Mouse (Mus musculus): Measurements from ENCODE around the gene Gclm. TPM values are rescaled to one million over a fixed set of nuclear protein-coding genes. Genes with fewer than 3 reads are reported as not detected.
"Not testable (repeated sequence)": the region's sequence is repeated elsewhere in the genome, so short reads cannot be mapped to it uniquely, and the experiment has no call there.

Gclm gene
- polyA plus RNA-seq, 1 experiment from 2014 or later, result 53.6 TPM

DNA sequence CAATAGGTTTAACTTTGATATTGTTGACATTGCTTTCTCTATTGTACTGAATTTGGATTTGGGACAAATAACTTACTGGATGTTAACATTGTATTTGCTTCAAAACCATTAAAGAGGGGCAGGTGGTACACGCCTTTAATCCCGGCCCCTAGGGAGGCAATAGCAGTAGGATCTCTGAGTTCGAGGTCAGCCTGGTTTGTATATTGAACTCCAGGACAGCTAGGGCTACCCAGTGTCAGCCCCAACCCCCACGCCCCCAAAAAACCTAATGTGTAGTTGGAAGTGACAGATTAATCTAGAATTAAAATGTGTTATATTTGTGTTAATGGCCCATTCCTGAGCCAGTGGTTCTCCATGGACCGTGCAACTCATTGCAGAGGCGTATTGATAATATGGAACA is 1.0 kb downstream of the Gclm start:
- 30% methylated on average over 6 of the region's 6 CpGs for WGBS
- H3K9me3 ChIP-seq (ENCODE audit: control insufficient read depth, low read length), result no peaks in the 10 kb centered on the region

DNA sequence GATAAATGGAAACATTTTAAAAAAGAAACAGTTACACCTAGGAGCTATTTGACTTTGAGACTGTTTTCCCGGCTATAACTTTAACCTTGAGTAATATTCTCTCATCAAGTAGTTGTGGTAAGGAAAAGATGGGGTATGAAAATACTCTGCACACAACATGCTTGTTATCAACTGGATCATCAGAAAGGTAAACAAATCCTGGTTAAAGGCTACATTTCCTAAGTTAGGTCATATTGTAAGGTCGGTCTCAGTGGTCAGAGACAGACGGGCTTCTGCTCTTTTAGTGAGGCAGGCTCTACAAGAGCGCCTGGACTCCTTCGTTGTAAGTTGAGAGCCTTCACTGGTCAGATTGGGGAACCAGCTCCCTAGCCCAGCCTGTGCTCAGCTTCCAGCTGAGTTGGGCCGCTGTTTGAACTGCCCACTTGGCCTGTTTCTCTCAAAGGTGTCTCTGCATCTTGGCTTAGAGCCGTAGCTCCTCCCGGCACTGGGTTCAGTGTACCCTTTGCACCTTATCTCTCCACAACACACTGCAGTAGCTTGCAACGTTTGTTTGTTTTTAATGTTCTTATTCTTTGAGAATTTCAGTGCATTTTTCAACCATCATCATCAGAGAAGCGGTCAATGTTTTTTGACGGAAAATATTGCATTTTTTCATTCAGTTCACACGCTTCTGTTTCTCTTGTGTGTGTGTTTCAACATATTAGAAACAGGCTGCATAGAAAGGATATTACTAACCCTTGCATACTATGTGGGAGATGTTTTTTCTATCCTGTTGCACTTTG is 1.8 kb downstream of the Gclm start:
- H3K4me1 ChIP-seq (replicated peaks; ENCODE audit: control insufficient read depth, insufficient read depth, low read length), result peaks cover 2% of the 10 kb centered on the region; the same call in 1 of the 2 replicates
- DNase-seq (ENCODE audit: low spot score) (no peak), ATAC-seq (ENCODE audit: low FRiP score) (no peak)
- H3K27ac ChIP-seq (ENCODE audit: low read depth, low read length), result no peak overlapping the region
- H3K9me3 ChIP-seq (ENCODE audit: control insufficient read depth, low read length), result no peaks in the 10 kb centered on the region
- H3K36me3 ChIP-seq (ENCODE audit: control insufficient read depth, insufficient read depth, low read length), result no peaks in the 10 kb centered on the region
- 68% methylated on average over 12 of the region's 12 CpGs for WGBS
- no peaks in the 10 kb centered on the region for H3K27me3 ChIP-seq (ENCODE audit: control insufficient read depth, insufficient read depth, low read length)
- no peak overlapping the region for H3K9ac ChIP-seq (ENCODE audit: low read depth, low read length)
- H3K4me2 ChIP-seq (replicated peaks; ENCODE audit: low read depth, low read length), result peak overlapping the region; percentile 12; the same call in 1 of the 2 replicates
- H3K4me3 ChIP-seq (ENCODE audit: low read depth, low read length), result no peak overlapping the region

More for the DNA sequence above, 1.0 kb downstream of the Gclm start:
- DNase-seq (ENCODE audit: low spot score) (no peak), ATAC-seq (ENCODE audit: low FRiP score) (no peak)
- H3K4me1 ChIP-seq (replicated peaks; ENCODE audit: control insufficient read depth, insufficient read depth, low read length), result peaks cover 2% of the 10 kb centered on the region; the same call in 1 of the 2 replicates
- peak overlapping the region; percentile 84 for H3K4me3 ChIP-seq (ENCODE audit: low read depth, low read length)
- no peaks in the 10 kb centered on the region for H3K36me3 ChIP-seq (ENCODE audit: control insufficient read depth, insufficient read depth, low read length)
- no peaks in the 10 kb centered on the region for H3K27me3 ChIP-seq (ENCODE audit: control insufficient read depth, insufficient read depth, low read length)
- no peak overlapping the region for H3K27ac ChIP-seq (ENCODE audit: low read depth, low read length)
- no peak overlapping the region; the same call in 1 of the 2 replicates for H3K9ac ChIP-seq (ENCODE audit: low read depth, low read length)
- H3K4me2 ChIP-seq (replicated peaks; ENCODE audit: low read depth, low read length), result peak overlapping the region; percentile 77

GRCm38 (mm10) chr3:122247768-122248100 is 2.4 kb downstream of the Gclm start:
- 96% methylated on average over 2 of the region's 2 CpGs for WGBS
- Histone ChIP-seq H3K4me3 (ENCODE audit: low read depth, low read length) (no peak overlapping the region), H3K9ac (ENCODE audit: low read depth, low read length) (no peak overlapping the region), H3K27ac (ENCODE audit: low read depth, low read length) (no peak overlapping the region), H3K4me1 (replicated peaks; ENCODE audit: control insufficient read depth, insufficient read depth, low read length) (peaks cover 2% of the 10 kb centered on the region; the same call in 1 of the 2 replicates), H3K36me3 (ENCODE audit: control insufficient read depth, insufficient read depth, low read length) (no peaks in the 10 kb centered on the region), H3K27me3 (ENCODE audit: control insufficient read depth, insufficient read depth, low read length) (no peaks in the 10 kb centered on the region), H3K9me3 (ENCODE audit: control insufficient read depth, low read length) (no peaks in the 10 kb centered on the region), H3K4me2 (replicated peaks; ENCODE audit: low read depth, low read length) (no peak overlapping the region)
- ATAC-seq (ENCODE audit: low FRiP score) (no peak), DNase-seq (ENCODE audit: low spot score) (no peak)

DNA sequence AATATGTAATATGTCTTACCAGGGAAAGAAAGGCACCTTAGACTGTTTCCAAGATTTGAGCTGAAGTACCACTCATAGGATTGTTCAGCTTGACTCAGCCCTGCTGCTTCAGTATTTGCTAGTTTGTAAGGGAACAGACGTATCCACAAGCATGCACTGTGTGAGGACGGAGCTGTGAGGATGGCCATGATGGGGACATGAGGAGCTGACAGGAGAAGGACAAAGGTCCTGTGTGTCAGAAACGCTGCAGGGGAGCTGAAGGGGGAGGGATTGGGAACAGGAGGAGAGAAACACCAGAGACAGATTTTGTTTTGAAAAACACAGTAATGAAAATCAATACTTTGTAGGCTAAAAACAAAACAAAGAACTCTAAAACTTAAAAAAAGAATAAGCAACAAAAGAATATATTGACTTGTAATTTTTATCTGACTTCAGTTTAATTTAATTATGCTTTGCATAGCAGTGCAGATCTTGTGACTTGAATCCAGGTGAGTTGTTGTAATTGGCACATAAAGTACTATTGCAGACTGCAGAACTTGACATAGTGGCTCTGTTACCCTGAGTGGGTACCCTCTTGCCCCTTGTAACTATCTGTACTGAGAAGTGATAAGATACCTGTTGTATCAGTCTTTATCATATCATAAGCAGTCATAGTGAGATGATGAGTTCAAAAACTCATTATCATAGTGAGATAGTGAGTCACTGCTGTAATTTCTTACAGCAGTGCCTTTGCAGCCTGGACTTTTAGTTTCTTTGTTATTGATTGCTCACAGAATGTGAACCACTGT is 7.3 kb downstream of the Gclm start:
- Histone ChIP-seq H3K4me3 (ENCODE audit: low read depth, low read length) (no peak overlapping the region), H3K36me3 (ENCODE audit: control insufficient read depth, insufficient read depth, low read length) (no peaks in the 10 kb centered on the region), H3K4me1 (replicated peaks; ENCODE audit: control insufficient read depth, insufficient read depth, low read length) (no peaks in the 10 kb centered on the region), H3K9me3 (ENCODE audit: control insufficient read depth, low read length) (no peaks in the 10 kb centered on the region), H3K27me3 (ENCODE audit: control insufficient read depth, insufficient read depth, low read length) (no peaks in the 10 kb centered on the region), H3K4me2 (replicated peaks; ENCODE audit: low read depth, low read length) (no peak overlapping the region), H3K27ac (ENCODE audit: low read depth, low read length) (no peak overlapping the region), H3K9ac (ENCODE audit: low read depth, low read length) (no peak overlapping the region)
- DNase-seq (ENCODE audit: low spot score) (no peak), ATAC-seq (ENCODE audit: low FRiP score) (no peak)
- 40% methylated on average over 3 of the region's 3 CpGs for WGBS

- not testable (repeated sequence) for H3K27me3 ChIP-seq (ENCODE audit: control insufficient read depth, insufficient read depth, low read length); H3K36me3 ChIP-seq (ENCODE audit: control insufficient read depth, insufficient read depth, low read length); ATAC-seq (ENCODE audit: low FRiP score); H3K27ac ChIP-seq (ENCODE audit: low read depth, low read length); H3K4me3 ChIP-seq (ENCODE audit: low read depth, low read length); H3K9ac ChIP-seq (ENCODE audit: low read depth, low read length); H3K9me3 ChIP-seq (ENCODE audit: control insufficient read depth, low read length); H3K4me2 ChIP-seq (replicated peaks; ENCODE audit: low read depth, low read length); H3K4me1 ChIP-seq (replicated peaks; ENCODE audit: control insufficient read depth, insufficient read depth, low read length); DNase-seq (ENCODE audit: low spot score)
- 91% methylated on average over 7 of the region's 7 CpGs for WGBS
Observed at GRCm38 (mm10) chr3:122254050-122254449, 8.7 kb downstream of the Gclm start.

- H3K27ac ChIP-seq (ENCODE audit: low read depth, low read length), result no peak overlapping the region
- H3K9ac ChIP-seq (ENCODE audit: low read depth, low read length), result no peak overlapping the region
- WGBS, result 74% methylated on average over 5 of the region's 5 CpGs
- no peaks in the 10 kb centered on the region for H3K27me3 ChIP-seq (ENCODE audit: control insufficient read depth, insufficient read depth, low read length)
- DNase-seq (ENCODE audit: low spot score) (no peak), ATAC-seq (ENCODE audit: low FRiP score) (no peak)
- H3K4me3 ChIP-seq (ENCODE audit: low read depth, low read length), result no peak overlapping the region
- H3K4me2 ChIP-seq (replicated peaks; ENCODE audit: low read depth, low read length), result no peak overlapping the region
- H3K9me3 ChIP-seq (ENCODE audit: control insufficient read depth, low read length), result no peaks in the 10 kb centered on the region
- H3K36me3 ChIP-seq (ENCODE audit: control insufficient read depth, insufficient read depth, low read length), result no peaks in the 10 kb centered on the region
- no peaks in the 10 kb centered on the region for H3K4me1 ChIP-seq (replicated peaks; ENCODE audit: control insufficient read depth, insufficient read depth, low read length)
Observed at GRCm38 (mm10) chr3:122269986-122270385, 24.6 kb downstream of the Gclm start.

DNA sequence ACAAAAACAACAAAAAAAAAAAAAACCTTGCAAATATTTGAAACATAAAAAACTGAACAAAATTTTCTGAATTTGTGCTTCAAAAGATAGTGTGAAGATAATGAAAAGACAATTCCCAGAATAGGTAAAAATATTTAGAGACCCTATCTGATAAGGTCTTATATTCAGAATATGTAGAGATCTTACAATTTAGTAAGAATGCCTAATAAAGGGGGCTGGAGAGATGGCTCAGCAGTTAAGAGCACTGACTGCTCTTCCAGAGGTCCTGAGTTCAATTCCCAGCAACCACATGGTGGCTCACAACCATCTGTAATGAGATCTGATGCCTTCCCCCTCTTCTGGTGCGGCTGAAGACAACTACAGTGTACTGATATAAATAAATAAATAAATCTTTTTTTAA is 27.2 kb downstream of the Gclm start:
- H3K27ac ChIP-seq (ENCODE audit: low read depth, low read length); ATAC-seq (ENCODE audit: low FRiP score); H3K4me3 ChIP-seq (ENCODE audit: low read depth, low read length); H3K36me3 ChIP-seq (ENCODE audit: control insufficient read depth, insufficient read depth, low read length); H3K4me1 ChIP-seq (replicated peaks; ENCODE audit: control insufficient read depth, insufficient read depth, low read length); H3K9me3 ChIP-seq (ENCODE audit: control insufficient read depth, low read length); DNase-seq (ENCODE audit: low spot score); H3K4me2 ChIP-seq (replicated peaks; ENCODE audit: low read depth, low read length); H3K9ac ChIP-seq (ENCODE audit: low read depth, low read length); H3K27me3 ChIP-seq (ENCODE audit: control insufficient read depth, insufficient read depth, low read length): not testable (repeated sequence)
- WGBS, result 91% methylated on average over 1 of the region's 1 CpGs

- ATAC-seq (ENCODE audit: low FRiP score) (no peak; the same call in 1 of the 2 replicates), DNase-seq (ENCODE audit: low spot score) (peak; percentile 31)
- Histone ChIP-seq H3K9ac (ENCODE audit: low read depth, low read length) (no peak overlapping the region; the same call in 1 of the 2 replicates), H3K9me3 (ENCODE audit: control insufficient read depth, low read length) (no peaks in the 10 kb centered on the region), H3K27me3 (ENCODE audit: control insufficient read depth, insufficient read depth, low read length) (no peaks in the 10 kb centered on the region), H3K36me3 (ENCODE audit: control insufficient read depth, insufficient read depth, low read length) (no peaks in the 10 kb centered on the region), H3K4me3 (ENCODE audit: low read depth, low read length) (peak overlapping the region; percentile 91), H3K4me1 (replicated peaks; ENCODE audit: control insufficient read depth, insufficient read depth, low read length) (peaks cover 5% of the 10 kb centered on the region), H3K27ac (ENCODE audit: low read depth, low read length) (no peak overlapping the region), H3K4me2 (replicated peaks; ENCODE audit: low read depth, low read length) (peak overlapping the region; percentile 19)
- WGBS, result 11% methylated on average over 19 of the region's 20 CpGs
Observed at GRCm38 (mm10) chr3:122273407-122274240, 28.3 kb downstream of the Gclm start.

Data from hindbrain, embryonic 11.5 days (tissue).